Mouse (Mus musculus): Measurements from ENCODE around the gene Txn1.

GRCm38 (mm10) chr4:57919494-57920423 lies 36.5 kb downstream of the Txn1 start:
- TF ChIP-seq CTCF (IDR thresholded peaks at IDR 0.05; ENCODE audit: low read depth), result no peak
- TF ChIP-seq EP300 (IDR thresholded peaks at IDR 0.05; ENCODE audit: low read depth), result no peak

All from liver, postnatal 0 days (tissue).